Mouse (Mus musculus) spleen, postnatal 10 days (tissue): ENCODE measurements around the gene Pnma1.
A peak's percentile ranks its signal among the peaks of the same experiment; 100 is the strongest.

ENCODE experiments used
- DNase-seq, 2 experiments: peaks; one replicate each; pipeline ENCODE4 v3.0.0; 2021 to 2022; ENCODE audit warnings: low spot score in 2 of 2

The Pnma1 gene

GRCm38 (mm10) chr12:84147954-84148621 lies at the start of gene Pnma1:
Gene Pnma1, minus strand, starts transcription at chr12:84148489.
- DNase-seq: peak; percentile 77 to 88

- no peak for DNase-seq
Observed at GRCm38 (mm10) chr12:84195195-84195594, 46.9 kb upstream of the Pnma1 start.

- DNase-seq: no peak
Observed at GRCm38 (mm10) chr12:84194400-84195109, 46.3 kb upstream of the Pnma1 start.

GRCm38 (mm10) chr12:84193642-84194399 lies 45.5 kb upstream of the Pnma1 start:
- DNase-seq: peak; percentile 87 to 95

- DNase-seq: peak; percentile 77 to 85
Observed at GRCm38 (mm10) chr12:84192741-84193641, 44.7 kb upstream of the Pnma1 start.

GRCm38 (mm10) chr12:84192280-84192679 lies 44.0 kb upstream of the Pnma1 start:
- peak; percentile 54 to 64 for DNase-seq

- no peak for DNase-seq
Observed at GRCm38 (mm10) chr12:84191770-84192169, 43.5 kb upstream of the Pnma1 start.

GRCm38 (mm10) chr12:84191190-84191589 lies 42.9 kb upstream of the Pnma1 start:
- peak in 1 of 2 experiments; percentile 34 for DNase-seq

- peak in 1 of 2 experiments; percentile 9 for DNase-seq
Observed at GRCm38 (mm10) chr12:84190151-84190820, 42.0 kb upstream of the Pnma1 start.

- no peak for DNase-seq
Observed at GRCm38 (mm10) chr12:84188881-84189444, 40.7 kb upstream of the Pnma1 start.

GRCm38 (mm10) chr12:84187752-84188601 lies 39.7 kb upstream of the Pnma1 start:
- DNase-seq: peak in 1 of 2 experiments; percentile 52

- DNase-seq: no peak
Observed at GRCm38 (mm10) chr12:84186950-84187349, 38.7 kb upstream of the Pnma1 start.

- no peak for DNase-seq
Observed at GRCm38 (mm10) chr12:84186536-84186935, 38.2 kb upstream of the Pnma1 start.

- no peak for DNase-seq
Observed at GRCm38 (mm10) chr12:84185547-84185946, 37.3 kb upstream of the Pnma1 start.

GRCm38 (mm10) chr12:84184979-84185378 lies 36.7 kb upstream of the Pnma1 start:
- no peak for DNase-seq

- DNase-seq: no peak
Observed at GRCm38 (mm10) chr12:84181999-84182398, 33.7 kb upstream of the Pnma1 start.

GRCm38 (mm10) chr12:84180701-84181435 lies 32.6 kb upstream of the Pnma1 start:
- DNase-seq: peak in 1 of 2 experiments; percentile 87

GRCm38 (mm10) chr12:84180090-84180489 lies 31.8 kb upstream of the Pnma1 start:
- no peak for DNase-seq
